Mouse (Mus musculus) heart, postnatal 36 days (tissue): ENCODE results near the gene Cdh23. TPM values are rescaled to one million over a fixed set of nuclear protein-coding genes. Genes with fewer than 3 reads are reported as not detected.

ENCODE experiments used
- DNase-seq, 2 experiments: peaks; one replicate each; pipeline ENCODE4 v3.0.0; 2021 to 2022
- intact Hi-C: fragments of 180-260 bp; cut with DNase I; formaldehyde crosslinking; loops from one replicate; pipeline ENCODE4 v1.15.1; 2025
- total RNA-seq, 2 experiments: library from RNA; stranded (reverse); gene quantifications; 2 replicates each; pipeline ENCODE4 v1.2.3; 2021

Cdh23 gene
- total RNA-seq, 2 experiments from 2014 or later = 5.5 to 7.0 TPM

GRCm38 (mm10) chr10:60380229-60380628, 316.1 kb downstream of the Cdh23 start:
- intact Hi-C loops = loop anchor here (5.0 kb wide), 1 partner anchor 33 kb away; the partner anchor contains the start of gene Vsir
- no peak for DNase-seq

DNA sequence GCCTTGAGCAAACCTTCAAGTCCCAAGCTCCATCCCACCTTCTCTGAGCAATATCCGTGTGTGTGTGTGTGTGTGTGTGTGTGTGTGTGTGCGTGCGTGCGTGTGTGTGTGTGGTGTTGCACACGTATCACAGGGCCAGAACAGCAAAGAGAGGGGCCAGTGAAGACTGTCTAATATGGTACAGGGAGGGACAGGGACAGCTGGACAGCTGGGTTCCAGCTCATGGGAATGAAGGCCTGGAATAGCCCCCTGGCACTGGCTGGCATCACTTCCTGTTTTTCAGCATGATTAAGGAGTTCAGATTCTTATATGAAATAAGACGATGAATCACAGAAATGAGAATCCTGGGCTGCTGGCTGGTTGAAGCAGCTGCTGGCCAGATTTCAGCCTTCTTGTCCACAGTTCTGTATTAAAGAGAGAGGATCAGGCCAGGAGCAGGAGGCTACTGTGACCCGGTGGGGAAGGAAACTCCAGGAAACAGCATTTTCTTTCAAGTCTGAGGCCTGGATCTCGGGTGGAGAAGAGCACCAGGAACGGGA, 316.8 kb downstream of the Cdh23 start:
- DNase-seq = no peak
- intact Hi-C loops = no loop called here

GRCm38 (mm10) chr10:60376704-60377103, 319.6 kb downstream of the Cdh23 start:
- intact Hi-C loops = no loop called here
- no peak for DNase-seq

DNA sequence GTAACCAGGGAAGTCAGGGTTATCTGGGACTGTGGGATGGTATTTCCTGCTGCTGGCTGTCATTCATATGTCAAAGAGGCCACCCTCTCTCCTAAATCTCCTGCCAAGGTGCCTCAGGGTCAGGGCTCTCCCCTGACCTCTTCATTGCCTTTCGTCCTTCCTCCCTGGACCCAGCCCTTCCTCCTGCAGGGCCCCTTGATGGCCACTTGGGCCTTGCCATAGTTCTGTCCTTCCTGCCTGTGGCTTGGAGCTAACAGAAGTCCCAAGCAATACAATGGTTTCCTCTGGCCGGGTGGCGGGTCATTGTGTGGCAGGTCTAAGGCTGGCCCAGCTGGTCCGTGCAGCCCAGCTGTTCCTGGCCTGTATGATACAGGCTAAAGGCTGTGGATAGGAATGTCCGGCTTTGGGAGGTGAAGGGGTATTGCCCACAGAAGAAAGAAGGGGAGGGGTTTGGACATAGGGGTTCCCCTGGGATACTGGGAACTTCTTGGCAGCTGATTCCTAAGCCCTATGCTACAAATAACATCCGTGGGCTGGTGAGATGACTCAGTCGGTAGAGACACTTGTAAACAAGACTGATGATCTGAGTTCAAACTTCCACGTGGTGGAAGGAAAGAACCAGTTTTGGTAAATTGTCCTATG, 322.2 kb downstream of the Cdh23 start:
- intact Hi-C loops = no loop called here
- peak; percentile 50 to 58 for DNase-seq

DNA sequence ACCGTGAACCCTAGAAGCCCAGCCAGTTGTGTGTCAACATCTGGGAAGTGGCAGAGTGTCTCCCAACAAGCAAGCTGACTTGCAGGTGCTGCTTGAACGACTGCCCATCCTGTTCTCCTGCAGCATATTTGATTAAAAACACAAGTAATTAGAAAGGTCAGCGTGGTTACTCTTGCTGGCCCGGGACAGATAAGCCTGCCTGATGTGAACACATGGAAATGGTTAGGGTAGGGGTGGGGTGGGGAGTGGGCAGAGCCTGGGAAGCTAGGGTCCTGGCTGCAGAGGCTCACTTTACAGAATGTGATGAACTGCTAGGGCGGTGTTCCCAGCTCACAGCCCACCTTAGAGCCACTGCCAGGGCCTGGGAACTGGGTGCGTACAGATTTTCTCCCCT, 322.8 kb downstream of the Cdh23 start:
- intact Hi-C loops = no loop called here
- DNase-seq = no peak

- DNase-seq = no peak
- intact Hi-C loops = loop anchor here (2.0 kb wide), 1 partner anchor 17 kb away; no protein-coding TSS in a partner anchor
Observed at GRCm38 (mm10) chr10:60371596-60372386, 324.5 kb downstream of the Cdh23 start.

- intact Hi-C loops = loop anchor here (2.0 kb wide), 1 partner anchor 16 kb away; no protein-coding TSS in a partner anchor
- no peak for DNase-seq
Observed at GRCm38 (mm10) chr10:60370601-60371061, 325.7 kb downstream of the Cdh23 start.

GRCm38 (mm10) chr10:60370098-60370497, 326.2 kb downstream of the Cdh23 start:
- DNase-seq = no peak
- intact Hi-C loops = loop anchor here (2.0 kb wide), 1 partner anchor 15 kb away; no protein-coding TSS in a partner anchor

- intact Hi-C loops = no loop called here
- DNase-seq = no peak
Observed at GRCm38 (mm10) chr10:60369405-60369804, 326.9 kb downstream of the Cdh23 start.

DNA sequence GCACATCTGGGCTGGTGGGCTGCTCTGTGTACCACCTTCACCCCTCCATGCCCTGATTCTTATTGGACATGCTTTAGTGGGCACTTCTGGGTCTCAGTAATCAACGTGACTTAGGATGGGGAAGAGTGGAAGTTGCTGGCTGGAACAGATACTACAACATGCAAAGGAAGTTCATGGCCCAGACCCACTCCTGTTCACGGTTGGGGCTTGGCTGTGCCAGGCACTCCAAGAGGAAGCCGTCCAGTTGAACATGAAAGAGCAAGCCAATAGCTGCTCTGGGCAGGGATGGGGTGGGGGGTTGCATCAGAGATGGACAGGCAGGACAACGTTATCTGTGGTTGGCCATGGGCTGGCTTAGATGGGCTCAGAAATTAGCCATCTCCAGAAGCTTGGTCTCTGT, 328.4 kb downstream of the Cdh23 start:
- DNase-seq = no peak
- intact Hi-C loops = no loop called here

DNA sequence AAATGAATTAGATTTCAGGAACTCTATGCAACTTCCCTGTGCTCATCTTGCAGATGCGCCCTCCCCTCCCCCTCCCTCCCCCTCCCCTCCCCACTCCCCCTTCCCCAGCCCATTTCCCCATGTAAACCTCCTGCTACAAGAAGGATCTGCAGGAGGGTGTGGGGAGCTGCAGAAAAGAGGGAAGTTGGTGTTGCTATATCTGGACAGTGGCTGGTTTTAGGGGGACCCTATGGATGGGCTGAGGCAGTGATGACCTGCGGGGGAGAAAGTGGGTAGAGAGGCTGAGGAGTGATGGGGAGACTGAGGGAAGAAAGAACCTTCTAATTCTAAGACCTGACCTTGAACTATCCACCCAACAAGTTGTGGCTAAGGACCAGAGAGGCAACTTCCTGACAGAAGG, 329.1 kb downstream of the Cdh23 start:
- intact Hi-C loops = no loop called here
- DNase-seq = peak in 1 of 2 experiments; percentile 7

DNA sequence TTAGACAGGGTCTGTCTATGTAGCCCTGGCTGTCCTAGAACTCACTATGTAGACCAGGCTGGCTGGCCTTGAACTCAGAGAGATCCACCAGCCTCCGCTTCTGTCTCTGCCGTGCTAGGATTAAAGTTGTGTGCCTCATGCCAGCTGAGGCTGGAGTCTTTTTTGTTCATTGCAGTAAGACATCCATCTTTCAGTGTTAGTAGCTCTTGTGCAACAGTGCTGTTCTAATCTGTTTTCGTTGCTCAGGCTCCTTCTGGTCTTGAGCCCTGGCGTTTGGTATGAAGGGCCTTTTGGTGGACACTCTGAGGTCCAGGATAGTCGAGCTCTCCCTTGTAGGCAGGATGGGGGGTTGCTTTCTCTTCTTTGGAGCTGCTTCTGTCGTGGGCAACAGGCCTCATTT, 332.9 kb downstream of the Cdh23 start:
- DNase-seq = no peak
- intact Hi-C loops = no loop called here

DNA sequence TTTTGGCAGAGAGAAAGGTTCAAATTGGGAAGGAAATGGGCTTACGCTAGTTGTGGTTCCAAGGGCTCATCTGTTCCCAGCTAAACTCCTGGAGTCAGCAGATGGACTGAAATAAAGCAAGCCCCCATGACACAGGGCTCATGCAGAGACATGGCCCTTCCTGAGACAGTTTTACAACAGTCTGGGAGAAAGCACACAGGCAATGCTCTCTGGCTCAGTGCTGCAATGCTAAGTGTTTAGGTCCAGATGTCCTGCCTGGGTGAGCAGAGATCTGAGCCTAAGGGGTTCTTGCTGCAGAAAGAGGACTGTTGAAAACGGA, 334.0 kb downstream of the Cdh23 start:
- intact Hi-C loops = no loop called here
- no peak for DNase-seq

- no peak for DNase-seq
- intact Hi-C loops = no loop called here
Observed at GRCm38 (mm10) chr10:60361615-60362309, 334.5 kb downstream of the Cdh23 start.

GRCm38 (mm10) chr10:60358776-60359175, 337.5 kb downstream of the Cdh23 start:
- no peak for DNase-seq
- intact Hi-C loops = no loop called here

- intact Hi-C loops = no loop called here
- DNase-seq = no peak
Observed at GRCm38 (mm10) chr10:60357901-60358300, 338.4 kb downstream of the Cdh23 start.

GRCm38 (mm10) chr10:60357441-60357840, 338.8 kb downstream of the Cdh23 start:
- intact Hi-C loops = no loop called here

DNA sequence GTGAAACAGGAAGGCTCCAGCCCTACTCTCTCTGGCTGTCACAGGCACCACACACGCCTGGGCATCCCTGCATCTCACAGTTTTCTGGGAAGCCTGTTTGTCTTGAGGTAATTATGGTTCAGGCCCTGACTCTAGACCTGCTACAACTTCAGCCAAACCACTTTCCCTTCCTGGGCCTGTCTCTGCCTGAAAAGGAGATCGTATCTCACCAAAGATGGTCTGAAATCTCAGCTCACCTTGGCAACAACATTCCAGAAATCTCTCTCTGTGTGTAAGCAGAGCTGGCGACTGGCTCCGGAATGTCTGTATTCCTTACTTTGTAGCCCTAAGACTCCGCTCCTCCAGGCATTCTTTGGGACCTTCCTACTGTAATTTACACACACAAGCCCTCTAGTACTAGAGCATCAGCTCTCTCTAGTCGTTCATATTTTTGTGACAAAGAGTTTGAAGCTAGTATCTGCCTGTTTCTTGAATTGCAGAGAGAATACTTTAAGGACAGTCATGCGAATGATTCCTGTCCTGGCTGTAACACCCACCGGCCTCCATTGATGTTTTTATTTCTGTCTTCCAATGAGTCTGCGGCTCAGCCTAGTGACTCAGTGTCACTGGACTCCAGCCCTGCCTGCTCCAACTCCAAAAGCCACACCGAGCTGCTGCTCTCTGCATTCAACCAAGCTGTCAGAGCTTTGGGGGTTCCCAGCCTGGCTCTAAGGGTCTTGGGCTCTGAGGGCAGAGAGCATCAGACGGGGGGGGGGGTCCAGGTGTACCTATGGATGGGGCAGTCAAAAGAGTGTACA, 341.2 kb downstream of the Cdh23 start:
- intact Hi-C loops = loop anchor here (2.0 to 5.0 kb wide), 2 partner anchors 16 to 477 kb away; partner anchors contain the start of gene Unc5b
- no peak for DNase-seq

More at GRCm38 (mm10) chr10:60357441-60357840, 338.8 kb downstream of the Cdh23 start:
- DNase-seq = no peak

DNA sequence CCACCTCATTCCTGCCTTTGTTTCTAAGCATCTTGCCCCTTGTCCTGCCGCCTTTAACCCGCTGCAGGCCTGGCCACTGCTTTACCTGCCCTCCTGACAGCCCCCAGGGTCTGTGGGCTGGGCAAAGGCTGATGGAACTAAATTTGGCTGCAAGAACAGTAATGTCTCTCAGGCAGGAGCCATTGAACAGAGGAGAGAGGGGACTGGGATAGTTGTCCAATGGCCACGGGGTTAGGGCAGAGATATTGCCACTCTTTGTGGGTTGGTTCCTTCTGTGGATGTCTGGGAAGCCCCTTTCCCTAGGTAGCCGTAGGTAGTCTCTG, 342.3 kb downstream of the Cdh23 start:
- DNase-seq = no peak
- intact Hi-C loops = loop anchor here (2.0 to 5.0 kb wide), 2 partner anchors 17 to 478 kb away; partner anchors contain the start of gene Unc5b
